Mouse (Mus musculus) heart, embryonic 12.5 days (tissue): ENCODE measurements at regions not wholly inside any gene's neighbourhood (a gene's known extent, or its start where the extent isn't known, plus 50 kb on each side); places are given as distances from the start of the nearest gene placed in this dataset.

Experiments used
- ATAC-seq: fragments of 200-750 bp; cut with Nextera tagmentation; 2 replicates; pipeline ENCODE4 v1.8.0; 2017; ENCODE audit warnings: moderate TSS enrichment, moderate library complexity; ENCODE audit not compliant: insufficient number of reproducible peaks, low FRiP score
- H3K27ac ChIP-seq: fragments of 300-500 bp; sonication (generic); 2 replicates; pipeline ENCODE4 v1.5.1; 2016; ENCODE audit warnings: mild to moderate bottlenecking, moderate library complexity; ENCODE audit not compliant: poor library complexity, severe bottlenecking
- H3K27me3 ChIP-seq: fragments of 300-500 bp; sonication (generic); replicated peaks from 2 replicates; pipeline ENCODE4 v1.6.1; 2016; ENCODE audit warnings: mild to moderate bottlenecking, moderate library complexity
- H3K36me3 ChIP-seq: fragments of 300-500 bp; sonication (generic); 2 replicates; pipeline ENCODE4 v1.6.1; 2016; ENCODE audit warnings: mild to moderate bottlenecking, moderate library complexity
- H3K4me1 ChIP-seq: fragments of 300-500 bp; sonication (generic); replicated peaks from 2 replicates; pipeline ENCODE4 v1.6.1; 2016; ENCODE audit warnings: mild to moderate bottlenecking
- H3K4me2 ChIP-seq: fragments of 300-500 bp; sonication (generic); 2 replicates; pipeline ENCODE4 v1.6.1; 2016; ENCODE audit warnings: mild to moderate bottlenecking, moderate library complexity
- H3K4me3 ChIP-seq: fragments of 300-500 bp; sonication (generic); 2 replicates; pipeline ENCODE4 v1.5.1; 2016; ENCODE audit warnings: mild to moderate bottlenecking
- H3K9ac ChIP-seq: fragments of 300-500 bp; sonication (generic); 2 replicates; pipeline ENCODE4 v1.6.1; 2016; ENCODE audit warnings: mild to moderate bottlenecking, moderate library complexity
- H3K9me3 ChIP-seq: fragments of 300-500 bp; sonication (generic); replicated peaks from 2 replicates; pipeline ENCODE4 v1.6.1; 2016; ENCODE audit warnings: mild to moderate bottlenecking, moderate library complexity
- WGBS: fragments of 180-500 bp; shearing (Covaris S2); methylation state at CpG from one replicate; pipeline ENCODE4 v1.1.7; 2016; 5-methylcytosine and 5-hydroxymethylcytosine counted together

DNA sequence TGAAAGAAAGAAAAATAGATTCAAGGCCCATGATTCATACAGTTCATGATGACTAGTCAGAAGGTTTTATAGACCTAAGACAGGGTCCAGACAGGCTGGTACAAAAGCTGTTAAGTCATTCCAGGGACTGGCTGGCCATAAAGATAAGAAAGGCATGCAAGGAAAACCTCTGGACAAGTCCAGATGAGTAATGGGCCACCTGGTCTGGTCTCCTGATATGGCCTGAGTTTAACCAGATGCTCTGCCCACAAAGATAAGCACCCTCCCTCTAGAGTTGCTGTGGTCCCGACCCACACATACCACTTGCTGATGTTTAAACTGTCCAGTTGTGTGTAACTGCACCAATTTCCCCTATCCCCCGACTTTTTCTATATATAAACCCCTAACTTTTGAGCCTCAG lies 934.7 kb upstream of the Ndn start:
- H3K4me3 ChIP-seq = no peak overlapping the region
- WGBS = 46% methylated on average over 2 of the region's 2 CpGs
- no peaks in the 10 kb centered on the region for H3K36me3 ChIP-seq
- no peak overlapping the region for H3K27ac ChIP-seq
- H3K9ac ChIP-seq = no peak overlapping the region
- H3K4me1 ChIP-seq = no peaks in the 10 kb centered on the region
- no peak for ATAC-seq
- no peaks in the 10 kb centered on the region for H3K27me3 ChIP-seq
- H3K4me2 ChIP-seq = no peak overlapping the region
- H3K9me3 ChIP-seq = peaks cover 53% of the 10 kb centered on the region

- no peak overlapping the region for H3K4me3 ChIP-seq
- 62% methylated on average over 3 of the region's 3 CpGs for WGBS
- H3K27ac ChIP-seq = no peak overlapping the region
- H3K27me3 ChIP-seq = no peaks in the 10 kb centered on the region
- no peak for ATAC-seq
- peaks cover 18% of the 10 kb centered on the region for H3K9me3 ChIP-seq
- no peaks in the 10 kb centered on the region for H3K36me3 ChIP-seq
- H3K4me2 ChIP-seq = no peak overlapping the region
- H3K4me1 ChIP-seq = no peaks in the 10 kb centered on the region
- H3K9ac ChIP-seq = no peak overlapping the region
These were observed 929.8 kb upstream of the Ndn start for GRCm38 (mm10) chr7:61416558-61416957.

- Histone ChIP-seq H3K36me3 (no peaks in the 10 kb centered on the region), H3K9ac (no peak overlapping the region), H3K4me1 (no peaks in the 10 kb centered on the region), H3K27me3 (no peaks in the 10 kb centered on the region), H3K27ac (no peak overlapping the region), H3K4me2 (no peak overlapping the region), H3K4me3 (no peak overlapping the region), H3K9me3 (no peaks in the 10 kb centered on the region)
- no peak for ATAC-seq
- 50% methylated on average over 1 of the region's 1 CpGs for WGBS
These were observed 890.6 kb upstream of the Ndn start for GRCm38 (mm10) chr7:61455805-61456204.

DNA sequence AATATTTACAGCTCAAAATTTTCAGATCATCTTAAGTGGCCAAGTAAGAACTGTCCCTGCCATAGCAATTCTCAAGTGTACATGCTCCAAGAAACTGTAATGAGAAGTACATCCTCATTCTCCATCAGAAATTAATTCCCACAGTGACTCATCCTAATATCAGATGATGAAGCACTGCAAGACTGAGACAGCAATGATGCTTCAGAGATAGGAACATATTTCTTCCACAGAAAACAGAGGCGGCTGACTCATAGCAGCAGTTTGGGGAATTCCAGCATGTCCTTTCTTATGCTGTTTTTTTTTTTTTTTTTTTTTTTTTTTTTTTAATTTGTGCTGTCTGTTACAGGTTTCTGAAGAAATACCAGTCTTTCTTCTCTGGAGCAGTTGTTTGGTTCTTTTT lies 865.3 kb upstream of the Ndn start:
- WGBS = 75% methylated on average over 1 of the region's 1 CpGs
- Histone ChIP-seq H3K27me3 (no peaks in the 10 kb centered on the region), H3K9ac (no peak overlapping the region), H3K4me1 (no peaks in the 10 kb centered on the region), H3K27ac (no peak overlapping the region), H3K36me3 (no peaks in the 10 kb centered on the region), H3K9me3 (peaks cover 15% of the 10 kb centered on the region; the same call in 1 of the 2 replicates), H3K4me3 (no peak overlapping the region), H3K4me2 (no peak overlapping the region)
- no peak for ATAC-seq

GRCm38 (mm10) chr7:61514764-61515163 lies 831.6 kb upstream of the Ndn start:
- no peak overlapping the region for H3K9ac ChIP-seq
- no peaks in the 10 kb centered on the region for H3K36me3 ChIP-seq
- ATAC-seq = no peak
- peaks cover 5% of the 10 kb centered on the region; the same call in 1 of the 2 replicates for H3K9me3 ChIP-seq
- H3K4me2 ChIP-seq = no peak overlapping the region
- H3K27me3 ChIP-seq = no peaks in the 10 kb centered on the region
- WGBS = 54% methylated on average over 2 of the region's 2 CpGs
- no peak overlapping the region for H3K4me3 ChIP-seq
- H3K27ac ChIP-seq = no peak overlapping the region
- H3K4me1 ChIP-seq = no peaks in the 10 kb centered on the region

DNA sequence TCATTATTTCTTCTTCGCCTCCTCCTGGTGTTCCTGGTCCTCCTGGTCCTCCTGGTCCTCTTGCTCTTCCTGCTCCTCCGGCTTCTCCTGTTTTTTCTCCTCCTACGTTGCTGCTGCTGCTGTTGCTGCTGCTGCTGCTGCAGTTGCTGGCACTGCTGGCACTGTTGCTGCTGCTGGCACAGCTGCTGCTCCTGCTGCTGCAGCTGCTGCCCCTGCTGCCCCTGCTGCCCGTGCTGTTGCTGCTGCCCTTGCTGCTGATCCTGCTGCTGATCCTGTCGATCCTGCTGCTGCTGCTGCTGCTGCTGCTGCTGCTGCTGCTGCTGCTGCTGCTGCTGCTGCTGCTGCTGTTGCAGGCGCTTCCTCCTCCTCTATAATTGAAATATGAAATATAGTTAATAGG lies 811.2 kb upstream of the Ndn start:
- 57% methylated on average over 6 of the region's 6 CpGs for WGBS
- H3K27ac ChIP-seq = no peak overlapping the region

More for the DNA sequence above, 811.2 kb upstream of the Ndn start:
- no peak overlapping the region for H3K9ac ChIP-seq
- no peak for ATAC-seq
- H3K27me3 ChIP-seq = no peaks in the 10 kb centered on the region
- H3K4me3 ChIP-seq = no peak overlapping the region
- H3K4me1 ChIP-seq = no peaks in the 10 kb centered on the region
- no peak overlapping the region for H3K4me2 ChIP-seq
- peaks cover 7% of the 10 kb centered on the region for H3K9me3 ChIP-seq
- no peaks in the 10 kb centered on the region for H3K36me3 ChIP-seq
